Mouse (Mus musculus) layer of hippocampus, postnatal 14 days (tissue): ENCODE measurements around the gene Auts2. TPM values are rescaled to one million over a fixed set of nuclear protein-coding genes. Genes with fewer than 3 reads are reported as not detected.
"Not testable (repeated sequence)": the region's sequence is repeated elsewhere in the genome, so short reads cannot be mapped to it uniquely, and the experiment has no call there.

Experiments
- DNase-seq, 2 experiments: peaks; one replicate each; pipeline ENCODE4 v3.0.0; 2021 to 2022; ENCODE audit warnings: low spot score in 2 of 2, mixed read lengths in 1 of 2
- long read RNA-seq, 2 experiments: library from polyadenylated mRNA; stranded (forward); transcript quantifications; one replicate each; pipeline ENCODE4 v2.0.0; 2021
- total RNA-seq, 2 experiments: library from RNA; stranded (reverse); gene quantifications; 2 replicates each; pipeline ENCODE4 v1.2.3; 2021

Auts2 gene
- total RNA-seq, result 100 to 1,000 TPM; 134 to 151 TPM
- long read RNA-seq, experiment 1, partial matches to known transcripts, result 8 of 24 reads
- long read RNA-seq, experiment 1, other reads (novel, unspliced or antisense), result 16 of 24 reads
- long read RNA-seq, experiment 2, partial matches to known transcripts, result 2 of 22 reads
- long read RNA-seq, experiment 2, other reads (novel, unspliced or antisense), result 20 of 22 reads

GRCm38 (mm10) chr5:132543118-132544071 lies at the start of gene Auts2:
Gene Auts2 (minus strand): TSS chr5:132543344.
- DNase-seq, result peak; percentile 85 to 92

- DNase-seq, result no peak
Observed at GRCm38 (mm10) chr5:132591721-132592695, 48.9 kb upstream of the Auts2 start.

GRCm38 (mm10) chr5:132579774-132580173 lies 36.6 kb upstream of the Auts2 start:
- DNase-seq, result peak in 1 of 2 experiments; percentile 6

GRCm38 (mm10) chr5:132560771-132561170 lies 17.6 kb upstream of the Auts2 start:
- not testable (repeated sequence) for DNase-seq

- DNase-seq, result no peak
Observed at GRCm38 (mm10) chr5:132545761-132546160, 2.6 kb upstream of the Auts2 start.

- DNase-seq, result peak in 1 of 2 experiments; percentile 17
Observed at GRCm38 (mm10) chr5:132544176-132544995, 1.2 kb upstream of the Auts2 start.

GRCm38 (mm10) chr5:132542381-132543020 lies 643 bp downstream of the Auts2 start:
- DNase-seq, result peak; percentile 15 to 29

GRCm38 (mm10) chr5:132541951-132542350 lies 1.2 kb downstream of the Auts2 start:
- no peak for DNase-seq

GRCm38 (mm10) chr5:132541371-132541931 lies 1.7 kb downstream of the Auts2 start:
- peak in 1 of 2 experiments; percentile 54 for DNase-seq

GRCm38 (mm10) chr5:132540841-132541311 lies 2.3 kb downstream of the Auts2 start:
- DNase-seq, result peak; percentile 21 to 36

- DNase-seq, result no peak
Observed at GRCm38 (mm10) chr5:132537475-132537874, 5.7 kb downstream of the Auts2 start.

- DNase-seq, result no peak
Observed at GRCm38 (mm10) chr5:132526395-132526794, 16.7 kb downstream of the Auts2 start.

- DNase-seq, result no peak
Observed at GRCm38 (mm10) chr5:132521358-132521873, 21.7 kb downstream of the Auts2 start.

- no peak for DNase-seq
Observed at GRCm38 (mm10) chr5:132517879-132518278, 25.3 kb downstream of the Auts2 start.

- DNase-seq, result no peak
Observed at GRCm38 (mm10) chr5:132514521-132514920, 28.6 kb downstream of the Auts2 start.

GRCm38 (mm10) chr5:132513206-132513605 lies 29.9 kb downstream of the Auts2 start:
- DNase-seq, result no peak

- peak in 1 of 2 experiments; percentile 49 for DNase-seq
Observed at GRCm38 (mm10) chr5:132509464-132509885, 33.7 kb downstream of the Auts2 start.

- DNase-seq, result no peak
Observed at GRCm38 (mm10) chr5:132504893-132505292, 38.3 kb downstream of the Auts2 start.

- DNase-seq, result no peak
Observed at GRCm38 (mm10) chr5:132503431-132503830, 39.7 kb downstream of the Auts2 start.
